Mouse (Mus musculus) layer of hippocampus, postnatal 10 days (tissue): ENCODE results near the gene Slc17a8. TPM values are rescaled to one million over a fixed set of nuclear protein-coding genes. Genes with fewer than 3 reads are reported as not detected.
A peak's percentile ranks its signal among the peaks of the same experiment; 100 is the strongest.
"Not testable (repeated sequence)": the region's sequence is repeated elsewhere in the genome, so short reads cannot be mapped to it uniquely, and the experiment has no call there.

Experiments
- DNase-seq, 2 experiments: peaks; one replicate each; pipeline ENCODE4 v3.0.0; 2021; ENCODE audit warnings: low spot score in 2 of 2
- total RNA-seq, 2 experiments: library from RNA; stranded (reverse); gene quantifications; 2 replicates each; pipeline ENCODE4 v1.2.3; 2021

Gene Slc17a8
- total RNA-seq, 2 experiments from 2014 or later, result 2.9 to 3.1 TPM

- peak; percentile 5 to 17 for DNase-seq
Observed at GRCm38 (mm10) chr10:89592797-89593196, 28.3 kb downstream of the Slc17a8 start.

DNA sequence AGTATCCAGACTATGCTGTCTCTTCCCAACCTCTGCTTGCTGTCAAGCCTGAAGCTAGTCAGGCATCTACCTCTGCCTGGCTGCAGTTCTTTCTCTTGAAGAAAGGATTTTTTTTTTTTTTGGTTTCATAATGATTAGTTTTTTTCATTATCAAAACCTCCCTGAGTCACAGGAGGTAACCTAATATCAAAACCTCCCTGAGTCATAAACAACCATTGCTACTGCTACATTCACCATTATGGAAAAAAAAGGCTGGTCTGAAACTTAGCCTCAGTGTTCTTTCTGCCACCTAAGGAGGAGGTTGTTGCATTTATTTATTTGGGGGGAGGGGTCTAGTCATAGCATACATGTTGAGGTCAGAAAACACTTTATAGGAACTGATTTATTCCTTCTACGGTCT lies 31.2 kb downstream of the Slc17a8 start:
- DNase-seq, result no peak

GRCm38 (mm10) chr10:89588708-89589107 lies 32.3 kb downstream of the Slc17a8 start:
- DNase-seq, result no peak

DNA sequence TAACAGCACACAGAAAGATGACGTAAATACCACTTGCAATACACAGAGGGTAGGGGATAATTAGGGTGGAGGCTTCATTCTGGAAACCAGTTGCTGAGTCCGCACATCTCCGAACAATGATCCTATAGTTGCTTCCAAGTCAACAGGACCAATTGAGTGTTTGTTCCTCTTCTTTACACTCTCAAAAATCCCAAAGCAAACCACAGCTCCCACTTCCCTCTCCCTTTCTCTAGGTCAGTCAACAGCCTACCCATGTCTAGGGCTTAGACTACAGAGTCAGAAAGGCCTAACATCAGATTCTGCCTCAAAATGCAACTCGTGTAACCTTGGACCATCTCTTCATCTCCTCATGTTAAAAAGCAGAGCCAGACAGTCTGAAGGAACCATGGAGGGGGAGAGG lies 36.3 kb downstream of the Slc17a8 start:
- DNase-seq, result no peak

- DNase-seq, result no peak
Observed at GRCm38 (mm10) chr10:89578801-89579200, 42.3 kb downstream of the Slc17a8 start.

DNA sequence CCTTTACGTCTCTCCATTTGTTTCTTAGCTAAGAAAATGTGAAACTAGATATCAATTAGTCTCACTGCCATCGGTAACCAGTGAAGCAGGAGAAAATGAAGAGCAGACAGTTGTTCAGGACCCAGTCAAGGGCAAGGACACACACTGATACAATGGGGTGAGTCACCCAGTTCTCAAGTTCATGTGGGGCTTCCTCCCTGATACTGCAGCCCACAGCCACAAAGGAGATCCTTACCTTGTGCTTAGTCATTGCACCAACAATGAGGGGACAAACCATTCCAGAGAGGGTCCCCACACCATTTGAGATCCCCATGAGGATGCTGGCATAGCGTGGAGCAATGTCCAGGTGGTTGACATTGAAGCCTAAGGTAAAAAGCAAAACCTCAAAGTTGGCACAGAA lies 43.4 kb downstream of the Slc17a8 start:
- no peak for DNase-seq

GRCm38 (mm10) chr10:89573421-89573820 lies 47.6 kb downstream of the Slc17a8 start:
- no peak for DNase-seq

GRCm38 (mm10) chr10:89572946-89573345 lies 48.1 kb downstream of the Slc17a8 start:
- no peak for DNase-seq

DNA sequence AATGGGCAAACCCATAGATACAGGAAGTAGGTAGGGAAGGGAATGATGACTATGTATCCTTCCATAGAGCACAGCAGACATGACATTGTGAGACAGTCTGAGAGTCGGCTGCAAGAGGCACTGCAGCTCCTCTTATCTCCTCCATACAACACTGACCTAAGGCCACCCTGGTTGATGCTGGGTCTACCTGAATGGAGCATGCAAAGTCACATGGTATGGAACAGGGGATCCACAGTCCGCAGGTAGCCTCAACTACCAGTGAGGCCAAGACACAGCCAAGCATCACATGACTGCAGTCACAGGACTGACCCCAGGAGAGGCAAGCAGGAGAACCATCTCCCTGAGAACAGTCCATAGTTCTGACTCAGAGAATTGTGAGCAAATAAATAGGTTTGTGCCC lies 53.7 kb downstream of the Slc17a8 start:
- DNase-seq, result no peak

DNA sequence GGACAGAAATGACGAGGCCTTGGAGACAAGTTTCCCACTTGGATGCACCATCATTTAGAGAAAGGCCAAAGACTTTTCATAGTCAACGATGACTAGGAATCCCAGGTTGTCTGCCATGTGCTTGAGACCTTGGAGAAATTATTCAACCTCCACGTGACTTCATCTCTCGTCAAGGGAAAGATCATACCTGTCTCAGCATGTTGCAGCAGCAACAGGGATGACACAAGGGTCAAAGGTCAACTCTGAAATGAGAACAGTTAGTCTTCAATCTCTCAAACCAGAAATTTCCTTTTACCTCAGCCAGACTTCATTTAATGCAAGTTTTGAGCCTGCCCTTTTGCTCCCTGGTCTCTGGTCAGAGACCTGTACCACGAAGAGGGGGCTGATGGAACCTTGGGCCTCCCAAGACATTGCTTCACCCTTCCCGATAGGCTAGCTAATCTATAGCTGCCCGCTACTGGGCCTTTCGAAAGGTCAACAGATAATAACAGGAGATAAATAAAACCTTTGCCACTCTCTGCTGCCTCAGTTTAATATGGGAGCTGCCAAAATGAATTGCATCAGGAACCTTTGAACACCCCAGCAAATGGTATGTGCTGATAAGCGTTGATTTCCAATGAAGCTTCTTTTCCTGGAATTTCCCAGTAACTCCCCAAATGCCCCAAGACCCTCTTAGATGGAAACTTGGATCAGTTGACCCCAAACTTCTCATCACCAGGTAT lies 55.6 kb downstream of the Slc17a8 start:
- DNase-seq, result no peak

DNA sequence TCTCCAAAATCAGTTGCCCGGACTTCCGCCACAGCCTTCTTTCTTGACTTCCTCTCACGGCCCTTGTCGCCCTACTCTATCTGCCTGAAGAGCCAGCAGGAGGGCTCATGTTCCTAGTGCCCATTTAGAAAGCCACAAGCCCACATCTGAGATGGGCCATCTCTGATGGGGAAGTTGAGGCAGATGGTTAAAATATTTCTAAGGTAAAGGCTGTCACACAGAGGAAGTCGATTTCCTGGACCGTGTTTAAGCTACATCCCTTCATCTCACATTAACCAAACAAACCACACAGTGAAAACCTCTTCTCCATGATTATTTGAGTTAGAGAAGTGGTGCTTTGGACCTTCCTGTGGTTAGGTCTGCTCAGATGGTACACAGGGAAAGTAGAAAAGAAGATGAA lies 58.9 kb downstream of the Slc17a8 start:
- DNase-seq, result no peak

DNA sequence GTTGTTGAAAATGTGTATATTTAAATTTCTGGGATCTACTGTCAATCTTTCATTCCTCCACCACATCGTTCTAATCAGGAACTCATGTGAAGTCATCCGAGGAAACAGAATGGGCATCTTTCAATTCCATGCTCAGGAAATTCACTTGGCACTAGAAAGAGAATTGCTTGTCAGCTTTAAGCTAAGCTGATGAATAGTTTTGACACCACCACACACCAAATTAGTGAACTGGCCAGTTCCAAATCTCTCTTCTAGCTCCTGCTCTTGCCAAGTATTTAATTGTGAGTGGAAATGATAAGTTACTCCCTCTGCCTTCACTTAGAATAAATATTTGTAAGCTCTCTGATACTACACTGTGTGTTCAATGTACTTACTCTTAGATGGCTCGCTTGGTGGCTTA lies 61.7 kb downstream of the Slc17a8 start:
- no peak for DNase-seq

DNA sequence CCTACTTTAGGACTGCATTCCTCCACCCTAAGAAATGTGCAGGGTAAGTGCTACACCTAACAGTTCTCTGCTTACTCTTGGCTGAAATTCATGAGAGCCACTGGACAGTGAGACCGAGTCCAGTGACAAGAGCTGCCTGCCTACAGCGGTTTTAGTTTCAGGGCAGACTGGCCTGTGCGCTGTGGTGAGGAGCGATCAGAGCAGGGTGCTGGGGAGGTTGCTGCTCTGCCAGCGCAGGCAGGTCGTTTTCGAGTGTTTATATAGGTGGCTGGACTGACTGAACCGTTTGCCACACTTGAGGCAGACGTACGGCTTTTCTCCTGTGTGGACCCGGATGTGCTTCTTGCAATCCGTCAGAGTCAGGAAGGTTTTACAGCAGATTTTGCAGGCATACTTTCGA lies 66.2 kb downstream of the Slc17a8 start:
- not testable (repeated sequence) for DNase-seq

GRCm38 (mm10) chr10:89553855-89554254 lies 67.2 kb downstream of the Slc17a8 start:
- DNase-seq, result not testable (repeated sequence)

GRCm38 (mm10) chr10:89553015-89553414 lies 68.0 kb downstream of the Slc17a8 start:
- DNase-seq, result no peak

DNA sequence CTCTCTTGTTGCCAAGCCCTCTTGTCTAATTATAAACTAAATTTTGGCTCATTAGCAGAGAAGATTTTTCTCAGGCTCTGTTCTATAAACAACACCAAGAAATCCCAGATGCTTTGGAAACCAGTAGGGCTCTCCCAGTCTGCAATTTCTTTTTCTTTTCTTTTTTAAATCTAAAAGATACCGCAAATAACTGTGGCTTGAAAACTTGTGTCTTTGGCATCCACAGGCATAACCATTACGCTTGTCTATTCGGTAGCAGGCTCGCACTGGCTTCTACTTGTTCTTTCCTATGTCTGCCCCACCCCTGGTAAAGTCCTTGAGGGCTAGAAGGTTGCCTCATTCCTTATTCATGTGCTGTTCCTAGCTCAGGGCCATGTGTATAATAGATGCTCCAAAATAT lies 69.4 kb downstream of the Slc17a8 start:
- no peak for DNase-seq

DNA sequence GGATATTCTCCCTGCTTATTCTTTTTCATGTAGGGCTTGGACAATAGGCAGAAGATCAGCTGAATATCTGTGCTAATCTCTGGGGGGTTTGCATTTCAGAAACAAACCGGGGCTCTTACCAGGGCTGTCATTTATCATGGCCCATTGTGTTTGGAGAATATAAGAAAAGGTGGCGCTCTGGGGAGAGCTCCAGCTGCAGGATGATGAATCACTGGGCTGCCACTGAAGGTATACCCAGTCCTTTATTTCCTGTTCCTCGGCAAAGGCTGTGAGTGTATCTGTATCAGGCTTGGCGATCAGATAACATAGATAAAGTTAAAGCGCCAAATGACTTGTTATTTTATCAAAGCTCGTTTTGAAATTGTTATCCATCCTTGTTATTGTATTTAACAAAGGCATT lies 73.0 kb downstream of the Slc17a8 start:
- no peak for DNase-seq

DNA sequence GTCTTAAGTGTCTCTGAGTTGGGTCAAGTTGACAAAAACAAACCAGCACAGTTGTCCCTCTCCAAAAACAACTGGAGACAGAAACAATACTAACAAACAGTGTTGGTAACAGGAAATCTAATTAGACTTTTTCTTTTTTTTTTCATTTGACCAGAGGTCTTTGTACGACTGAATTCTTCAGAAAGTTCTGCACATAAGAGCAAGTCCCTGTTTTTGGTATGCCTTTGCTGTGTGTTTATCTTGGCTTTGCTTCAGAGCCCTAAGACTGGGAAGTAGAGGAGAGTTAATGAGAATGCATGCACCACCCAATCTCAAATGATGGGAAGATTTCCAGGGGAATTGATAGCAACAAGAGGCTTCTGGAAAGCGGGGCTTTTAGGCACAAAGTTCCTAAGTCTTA lies 74.1 kb downstream of the Slc17a8 start:
- no peak for DNase-seq

- DNase-seq, result no peak
Observed at GRCm38 (mm10) chr10:89543867-89544266, 77.2 kb downstream of the Slc17a8 start.

- DNase-seq, result no peak
Observed at GRCm38 (mm10) chr10:89542321-89542720, 78.7 kb downstream of the Slc17a8 start.

DNA sequence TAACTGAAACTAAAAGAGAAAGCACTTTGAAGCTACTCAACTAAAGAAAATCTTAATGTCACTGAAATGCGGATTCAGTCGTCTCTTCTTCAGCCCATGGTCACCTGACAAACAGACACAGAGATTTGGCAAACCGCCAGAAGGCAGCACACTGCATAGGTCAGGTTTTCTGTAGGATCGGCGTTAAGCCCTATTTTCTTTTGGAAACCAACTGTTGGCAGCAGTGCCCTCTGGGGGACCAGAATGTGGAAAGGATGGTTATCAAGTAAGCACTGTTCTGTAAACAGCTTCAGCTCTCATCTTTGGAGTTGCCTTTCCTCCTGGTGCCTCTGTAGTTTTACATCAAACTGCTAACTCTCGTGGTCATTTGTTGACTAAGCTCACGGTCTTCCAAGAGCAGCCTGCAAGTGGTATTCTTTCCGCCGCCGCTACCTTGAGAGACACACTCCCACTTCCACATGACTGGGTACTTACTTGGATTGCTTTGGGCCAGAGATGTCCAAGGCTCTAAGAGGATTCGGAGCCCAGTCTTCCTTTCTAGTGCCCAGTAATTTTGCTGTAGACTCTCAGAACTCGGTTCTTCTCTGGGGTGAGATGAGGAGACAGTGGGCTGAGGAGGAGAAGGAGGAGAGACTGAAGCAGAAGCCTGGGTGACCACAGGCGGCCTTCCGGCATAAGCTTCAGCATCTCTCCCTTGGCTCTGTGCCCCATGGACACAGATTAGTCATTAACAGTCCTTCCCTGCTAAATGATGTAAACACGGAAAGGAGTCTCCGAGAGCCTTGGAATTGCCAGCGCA lies 87.9 kb downstream of the Slc17a8 start, which contains the start of gene Nr1h4:
Gene Nr1h4 (minus strand): TSS at position 657 of the 799 bp plus-strand sequence.
- DNase-seq, result peak in 1 of 2 experiments; percentile 19

DNA sequence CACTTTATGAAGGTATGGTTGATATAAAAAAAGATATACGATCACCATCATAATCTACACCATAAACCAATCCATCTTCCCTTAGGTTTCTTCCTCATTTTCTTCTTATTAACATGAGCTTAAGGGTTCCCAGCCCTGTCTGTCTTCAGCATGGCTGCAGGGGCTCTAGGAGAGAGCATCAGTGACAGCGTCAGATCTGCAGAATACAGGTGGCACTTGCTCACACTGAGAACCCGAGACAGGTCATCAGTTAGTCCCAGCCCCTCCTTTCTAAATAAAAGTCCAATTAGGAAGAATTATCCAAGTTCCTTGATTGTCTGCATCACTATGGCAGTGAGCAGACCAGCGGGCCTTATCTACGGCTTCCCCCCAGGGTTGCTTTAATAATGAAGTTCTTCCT lies 88.6 kb downstream of the Slc17a8 start:
- DNase-seq, result no peak

DNA sequence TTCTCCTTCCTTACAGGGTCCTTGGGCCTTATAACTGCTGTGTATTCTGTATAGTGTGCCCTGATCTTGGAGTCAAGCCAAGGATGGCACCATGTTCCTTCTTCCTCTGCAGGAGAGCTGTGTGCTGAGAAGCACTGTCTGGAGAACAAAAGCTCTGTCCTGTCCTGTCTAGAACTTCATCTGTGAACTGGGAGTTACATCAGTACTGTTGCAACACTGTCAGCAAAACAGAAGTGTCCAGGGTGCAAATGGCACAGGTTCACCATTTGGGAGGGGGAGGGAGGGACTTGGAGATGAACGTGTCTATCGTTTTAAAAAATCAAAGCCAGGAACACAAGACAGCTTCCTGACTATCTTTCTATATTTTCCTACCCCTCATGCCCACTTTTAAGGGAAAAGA lies 89.1 kb downstream of the Slc17a8 start:
- no peak for DNase-seq
